ENCODE assay signal across 12 mouse cellular contexts in genomic region chr9:96958009-96958615, GRCm38 (mm10).
DNase-seq lines count a peak whose midpoint lies in the region; ATAC-seq lines count a peak whose summit lies in the region.
"Had no signal": no experiment of that assay in that cellular context is flagged by ENCODE, and none has a peak within 500 bp of the region (broad histone marks: within the 10 kb centered on the region; RNA-seq: fewer than 3 reads in every experiment).

No protein-coding gene starts in this region.

- H3K4me1 ChIP-seq in forebrain, embryonic 12.5 days, result peaks cover 67% of the 10 kb centered on the region
- peaks cover 22% of the 10 kb centered on the region for H3K4me1 ChIP-seq in forebrain, embryonic 15.5 days
- peaks cover 97% of the 10 kb centered on the region for H3K4me1 ChIP-seq in midbrain, embryonic 10.5 days
- H3K4me1 ChIP-seq in midbrain, embryonic 15.5 days, result peaks cover 39% of the 10 kb centered on the region
- peaks cover 33% of the 10 kb centered on the region for H3K4me1 ChIP-seq in midbrain, embryonic 14.5 days (ENCODE audit: control insufficient read depth, insufficient read depth, low read length)

- peak; percentile 71 for DNase-seq in midbrain, embryonic 10.5 days (ENCODE audit: low spot score)
- peak; percentile 92 for DNase-seq in kidney, adult 9 months
- DNase-seq in midbrain, embryonic 14.5 days, result no peak
- DNase-seq in cerebellum, postnatal 10 days, result no peak
- no peak for DNase-seq in cerebellum, adult 8-10 months
- DNase-seq: right cerebral cortex, postnatal 14 days had no signal

- no peaks in the 10 kb centered on the region; the same call in 1 of the 2 replicates for H3K36me3 ChIP-seq in forebrain, embryonic 12.5 days (replicated peaks)
- no peaks in the 10 kb centered on the region for H3K36me3 ChIP-seq in forebrain, embryonic 15.5 days
- peaks cover 61% of the 10 kb centered on the region for H3K36me3 ChIP-seq in midbrain, embryonic 10.5 days
- H3K36me3 ChIP-seq in midbrain, embryonic 15.5 days (replicated peaks), result no peaks in the 10 kb centered on the region
- H3K36me3 ChIP-seq in midbrain, embryonic 14.5 days (ENCODE audit: control insufficient read depth, insufficient read depth, low read length), result no peaks in the 10 kb centered on the region
- H3K36me3 ChIP-seq: embryonic facial prominence, embryonic 13.5 days; G1E; stomach, embryonic 15.5 days had no signal

- no peak overlapping the region for H3K4me2 ChIP-seq in forebrain, embryonic 12.5 days
- H3K4me2 ChIP-seq in forebrain, embryonic 15.5 days (replicated peaks), result no peak overlapping the region
- H3K4me2 ChIP-seq in midbrain, embryonic 15.5 days, result no peak overlapping the region
- no peak overlapping the region for H3K4me2 ChIP-seq in midbrain, embryonic 14.5 days (ENCODE audit: low read length)
- H3K4me2 ChIP-seq: embryonic facial prominence, embryonic 13.5 days; stomach, embryonic 15.5 days had no signal

- no peaks in the 10 kb centered on the region for H3K9me3 ChIP-seq in forebrain, embryonic 12.5 days
- no peaks in the 10 kb centered on the region for H3K9me3 ChIP-seq in forebrain, embryonic 15.5 days
- H3K9me3 ChIP-seq in midbrain, embryonic 10.5 days (replicated peaks), result no peaks in the 10 kb centered on the region
- no peaks in the 10 kb centered on the region for H3K9me3 ChIP-seq in midbrain, embryonic 15.5 days
- no peaks in the 10 kb centered on the region for H3K9me3 ChIP-seq in midbrain, embryonic 14.5 days (ENCODE audit: control insufficient read depth, low read length)
- H3K9me3 ChIP-seq: embryonic facial prominence, embryonic 13.5 days; G1E; stomach, embryonic 15.5 days had no signal

- H3K9ac ChIP-seq in forebrain, embryonic 12.5 days, result no peak overlapping the region
- no peak overlapping the region for H3K9ac ChIP-seq in forebrain, embryonic 15.5 days (replicated peaks)
- no peak overlapping the region for H3K9ac ChIP-seq in midbrain, embryonic 15.5 days
- no peak overlapping the region for H3K9ac ChIP-seq in midbrain, embryonic 14.5 days (replicated peaks; ENCODE audit: low read length)
- H3K9ac ChIP-seq: embryonic facial prominence, embryonic 13.5 days; stomach, embryonic 15.5 days had no signal

- WGBS in forebrain, embryonic 12.5 days, result 6% methylated on average over 6 of the region's 6 CpGs
- WGBS in forebrain, embryonic 15.5 days, result 7% methylated on average over 6 of the region's 6 CpGs
- 4% methylated on average over 6 of the region's 6 CpGs for WGBS in midbrain, embryonic 10.5 days
- WGBS in midbrain, embryonic 15.5 days, result 4% methylated on average over 6 of the region's 6 CpGs
- 4% methylated on average over 6 of the region's 6 CpGs for WGBS in midbrain, embryonic 14.5 days

- no peak for ATAC-seq in forebrain, embryonic 12.5 days (ENCODE audit: low FRiP score)
- no peak for ATAC-seq in forebrain, embryonic 15.5 days (replicated peaks)
- no peak for ATAC-seq in midbrain, embryonic 15.5 days (replicated peaks)
- no peak for ATAC-seq in midbrain, embryonic 14.5 days (ENCODE audit: low FRiP score, low TSS enrichment)

- H3K4me3 ChIP-seq in forebrain, embryonic 12.5 days (replicated peaks), result no peak overlapping the region
- H3K4me3 ChIP-seq in forebrain, embryonic 15.5 days, result no peak overlapping the region
- H3K4me3 ChIP-seq in midbrain, embryonic 10.5 days, result peak overlapping the region; percentile 20; the same call in 1 of the 2 replicates
- no peak overlapping the region for H3K4me3 ChIP-seq in midbrain, embryonic 15.5 days
- H3K4me3 ChIP-seq in midbrain, embryonic 14.5 days (replicated peaks; ENCODE audit: low read depth, low read length), result no peak overlapping the region
- H3K4me3 ChIP-seq: embryonic facial prominence, embryonic 13.5 days; stomach, embryonic 15.5 days had no signal

- no peaks in the 10 kb centered on the region for H3K27me3 ChIP-seq in forebrain, embryonic 12.5 days
- no peaks in the 10 kb centered on the region for H3K27me3 ChIP-seq in forebrain, embryonic 15.5 days
- H3K27me3 ChIP-seq in midbrain, embryonic 10.5 days (ENCODE audit: low read depth, poor library complexity, severe bottlenecking), result no peaks in the 10 kb centered on the region
- H3K27me3 ChIP-seq in midbrain, embryonic 15.5 days (replicated peaks), result no peaks in the 10 kb centered on the region
- H3K27me3 ChIP-seq in midbrain, embryonic 14.5 days (ENCODE audit: control insufficient read depth, insufficient read depth, low read length), result no peaks in the 10 kb centered on the region
- H3K27me3 ChIP-seq: embryonic facial prominence, embryonic 13.5 days; stomach, embryonic 15.5 days had no signal

- H3K27ac ChIP-seq in forebrain, embryonic 12.5 days, result peak overlapping the region; percentile 59; the same call in 1 of the 2 replicates
- H3K27ac ChIP-seq in forebrain, embryonic 15.5 days (replicated peaks), result no peak overlapping the region
- H3K27ac ChIP-seq in midbrain, embryonic 10.5 days (replicated peaks), result peak overlapping the region; percentile 73
- H3K27ac ChIP-seq in midbrain, embryonic 15.5 days, result no peak overlapping the region
- 0 out of 2 replicates have a peak overlapping the region, but pooled peaks have one; percentile 62 for H3K27ac ChIP-seq in midbrain, embryonic 14.5 days (replicated peaks; ENCODE audit: low read depth, low read length)
- H3K27ac ChIP-seq: embryonic facial prominence, embryonic 13.5 days; stomach, embryonic 15.5 days had no signal

Comparison
In these comparisons a context has a peak if more than half of its experiments do, and no peak if none do; other contexts are left out.
1. H3K27ac ChIP-seq: peak in forebrain, embryonic 12.5 days (single experiment), midbrain, embryonic 10.5 days (single experiment) and midbrain, embryonic 14.5 days (single experiment); none in forebrain, embryonic 15.5 days (single experiment) and midbrain, embryonic 15.5 days (single experiment).
2. DNase-seq: peak in midbrain, embryonic 10.5 days (single experiment) and kidney, adult 9 months (single experiment); none in midbrain, embryonic 14.5 days (single experiment), cerebellum, postnatal 10 days (0 of 2) and cerebellum, adult 8-10 months (single experiment).